8 mouse cellular contexts compared by ENCODE assay signal in genomic region chr9:63755671-63756543, GRCm38 (mm10). TPM values are rescaled to one million over a fixed set of nuclear protein-coding genes. Genes with fewer than 3 reads are reported as not detected.
DNase-seq lines count a peak whose midpoint lies in the region; ATAC-seq and TF ChIP-seq lines count a peak whose summit lies in the region.

No protein-coding gene starts in this region.

- H3K9ac ChIP-seq in heart, embryonic 16.5 days (ENCODE audit: low read length): peak overlapping the region; percentile 97
- H3K9ac ChIP-seq in liver, embryonic 16.5 days (ENCODE audit: low read depth, low read length): peak overlapping the region; percentile 84

- 14% methylated on average over 15 of the region's 15 CpGs for WGBS in heart, embryonic 16.5 days
- 33% methylated on average over 15 of the region's 15 CpGs for WGBS in liver, embryonic 16.5 days (ENCODE audit: insufficient replicate concordance)

- peak overlapping the region; percentile 92 for H3K4me3 ChIP-seq in left cerebral cortex, adult 2 months
- peak overlapping the region; percentile 87 for H3K4me3 ChIP-seq in brown adipose tissue, adult 24 weeks (ENCODE audit: insufficient read depth, low read depth, low read length)
- H3K4me3 ChIP-seq in heart, embryonic 16.5 days (ENCODE audit: low read length): peak overlapping the region; percentile 93
- peak overlapping the region; percentile 84 for H3K4me3 ChIP-seq in liver, embryonic 16.5 days (ENCODE audit: low read depth, low read length)

- no peak for DNase-seq in left cerebral cortex, adult 2 months (ENCODE audit: extremely low spot score in 1 of 2, low spot score in 2 of 2)
- DNase-seq in left cerebral cortex, adult 11 months (ENCODE audit: low spot score): no peak
- no peak for DNase-seq in layer of hippocampus, postnatal 36 days
- DNase-seq in right cerebral cortex, adult 18-20 months: no peak
- DNase-seq in embryo, embryonic 11 days: no peak

- H3K4me2 ChIP-seq in heart, embryonic 16.5 days (ENCODE audit: low read depth, low read length): peak overlapping the region; percentile 89
- H3K4me2 ChIP-seq in liver, embryonic 16.5 days (ENCODE audit: low read depth, low read length): peak overlapping the region; percentile 99

- intact Hi-C loops in left cerebral cortex, adult 2 months (cut with DNase I): loop anchor here (2.0 to 5.0 kb wide), 6 partner anchors 15 to 624 kb away; no protein-coding TSS in a partner anchor

- no peaks in the 10 kb centered on the region for H3K9me3 ChIP-seq in heart, embryonic 16.5 days (replicated peaks; ENCODE audit: control insufficient read depth, low read length)
- no peaks in the 10 kb centered on the region for H3K9me3 ChIP-seq in liver, embryonic 16.5 days (replicated peaks; ENCODE audit: control insufficient read depth, low read length)

- no peak for TF ChIP-seq CTCF in left cerebral cortex, adult 2 months (IDR thresholded peaks at IDR 0.05)

- no peaks in the 10 kb centered on the region for H3K27me3 ChIP-seq in heart, embryonic 16.5 days (ENCODE audit: control insufficient read depth, insufficient read depth, low read length)
- H3K27me3 ChIP-seq in liver, embryonic 16.5 days (ENCODE audit: control insufficient read depth, insufficient read depth, low read depth, low read length): no peaks in the 10 kb centered on the region

- 0 out of 2 replicates have a peak, but pooled peaks cover 2% of the 10 kb centered on the region for H3K36me3 ChIP-seq in heart, embryonic 16.5 days (ENCODE audit: control insufficient read depth, insufficient read depth)
- no peaks in the 10 kb centered on the region for H3K36me3 ChIP-seq in liver, embryonic 16.5 days (ENCODE audit: control insufficient read depth, insufficient read depth)

- no peak for ATAC-seq in heart, embryonic 16.5 days (replicated peaks; ENCODE audit: extremely low read depth, insufficient read depth, low FRiP score)
- ATAC-seq in liver, embryonic 16.5 days (ENCODE audit: low read depth): no peak

- H3K27ac ChIP-seq in left cerebral cortex, adult 2 months: peak overlapping the region; percentile 95
- 0 out of 2 replicates have a peak overlapping the region, but pooled peaks have one; percentile 5 for H3K27ac ChIP-seq in brown adipose tissue, adult 24 weeks (replicated peaks; ENCODE audit: low read depth, low read length)
- peak overlapping the region; percentile 97 for H3K27ac ChIP-seq in heart, embryonic 16.5 days (ENCODE audit: low read length)
- no peak overlapping the region for H3K27ac ChIP-seq in liver, embryonic 16.5 days (ENCODE audit: low read length)

- H3K4me1 ChIP-seq in brown adipose tissue, adult 24 weeks (ENCODE audit: control insufficient read depth, insufficient read depth, insufficient read length, low read length): peaks cover 10% of the 10 kb centered on the region
- peaks cover 53% of the 10 kb centered on the region for H3K4me1 ChIP-seq in heart, embryonic 16.5 days (ENCODE audit: control insufficient read depth, insufficient read depth, low read length)
- H3K4me1 ChIP-seq in liver, embryonic 16.5 days (ENCODE audit: control insufficient read depth, low read depth, low read length): peaks cover 58% of the 10 kb centered on the region

RNA-seq across cellular contexts. Expression of gene Smad3, which starts 1.9 kb away (rescaled TPM):
- total RNA-seq in left cerebral cortex, adult 2 months (2021): 10 to 100 TPM; 60.0 to 69.0 TPM
- polyA plus RNA-seq in brown adipose tissue, adult 24 weeks (2012; ENCODE audit: insufficient read depth, insufficient read length, missing spikeins): 6.3 and 10.3 TPM in 2 replicates
- polyA plus RNA-seq in heart, embryonic 16.5 days (2015; fragmentation: Nextera tagmentation; extraction: Ambion mirVana): 12.5 and 13.7 TPM in 2 replicates
- 2.7 TPM in 2 replicates for polyA plus RNA-seq in liver, embryonic 16.5 days (2015; fragmentation: Nextera tagmentation; extraction: Ambion mirVana)
- total RNA-seq in layer of hippocampus, postnatal 36 days (2021): 10 to 100 TPM; 40.1 to 45.2 TPM
